Mouse (Mus musculus) kidney, embryonic 16.5 days (tissue): ENCODE data around the gene Ccpg1. TPM values are rescaled to one million over a fixed set of nuclear protein-coding genes. Genes with fewer than 3 reads are reported as not detected.
A peak's percentile ranks its signal among the peaks of the same experiment; 100 is the strongest.

Experiments used
- ATAC-seq: fragments of 200-750 bp; cut with Nextera tagmentation; 2 replicates; pipeline ENCODE4 v1.8.0; 2017; ENCODE audit warnings: moderate TSS enrichment; ENCODE audit not compliant: low FRiP score, low TSS enrichment
- H3K27ac ChIP-seq: fragments of 300-500 bp; sonication (generic); 2 replicates; pipeline ENCODE4 v1.5.1; 2014; ENCODE audit warnings: low read length
- H3K27me3 ChIP-seq: fragments of 300-500 bp; sonication (generic); 2 replicates; pipeline ENCODE4 v1.6.1; 2014; ENCODE audit warnings: low read length, control low read depth, mixed read lengths; ENCODE audit not compliant: insufficient read depth
- H3K36me3 ChIP-seq: fragments of 300-500 bp; sonication (generic); 2 replicates; pipeline ENCODE4 v1.6.1; 2014; ENCODE audit warnings: low read length, control low read depth, mixed read lengths; ENCODE audit not compliant: insufficient read depth
- H3K4me1 ChIP-seq: fragments of 300-500 bp; sonication (generic); 2 replicates; pipeline ENCODE4 v1.6.1; 2014; ENCODE audit warnings: low read length, control low read depth, mixed read lengths; ENCODE audit not compliant: insufficient read depth
- H3K4me2 ChIP-seq: fragments of 300-500 bp; sonication (generic); replicated peaks from 2 replicates; pipeline ENCODE4 v1.6.1; 2014; ENCODE audit warnings: low read depth, low read length
- H3K4me3 ChIP-seq: fragments of 300-500 bp; sonication (generic); 2 replicates; pipeline ENCODE4 v1.5.1; 2014; ENCODE audit warnings: mild to moderate bottlenecking, low read length
- H3K9ac ChIP-seq: fragments of 300-500 bp; sonication (generic); replicated peaks from 2 replicates; pipeline ENCODE4 v1.6.1; 2014; ENCODE audit warnings: low read length
- H3K9me3 ChIP-seq: fragments of 300-500 bp; sonication (generic); 2 replicates; pipeline ENCODE4 v1.6.1; 2016; ENCODE audit warnings: low read length, control low read depth
- WGBS: fragments of 180-500 bp; shearing (Covaris S2); extraction: QIAGEN DNeasy Blood & Tissue Kit; methylation state at CpG from one replicate; pipeline ENCODE4 v1.1.7; 2014; 5-methylcytosine and 5-hydroxymethylcytosine counted together
- polyA plus RNA-seq: library from polyadenylated mRNA; unstranded; fragments of >200 nt; fragmentation: Nextera tagmentation; extraction: Ambion mirVana; gene quantifications from 2 replicates; pipeline ENCODE4 v1.2.1, GENCODE M21; 2015

Ccpg1 gene
- polyA plus RNA-seq, 1 experiment from 2014 or later = 45.9 TPM

DNA sequence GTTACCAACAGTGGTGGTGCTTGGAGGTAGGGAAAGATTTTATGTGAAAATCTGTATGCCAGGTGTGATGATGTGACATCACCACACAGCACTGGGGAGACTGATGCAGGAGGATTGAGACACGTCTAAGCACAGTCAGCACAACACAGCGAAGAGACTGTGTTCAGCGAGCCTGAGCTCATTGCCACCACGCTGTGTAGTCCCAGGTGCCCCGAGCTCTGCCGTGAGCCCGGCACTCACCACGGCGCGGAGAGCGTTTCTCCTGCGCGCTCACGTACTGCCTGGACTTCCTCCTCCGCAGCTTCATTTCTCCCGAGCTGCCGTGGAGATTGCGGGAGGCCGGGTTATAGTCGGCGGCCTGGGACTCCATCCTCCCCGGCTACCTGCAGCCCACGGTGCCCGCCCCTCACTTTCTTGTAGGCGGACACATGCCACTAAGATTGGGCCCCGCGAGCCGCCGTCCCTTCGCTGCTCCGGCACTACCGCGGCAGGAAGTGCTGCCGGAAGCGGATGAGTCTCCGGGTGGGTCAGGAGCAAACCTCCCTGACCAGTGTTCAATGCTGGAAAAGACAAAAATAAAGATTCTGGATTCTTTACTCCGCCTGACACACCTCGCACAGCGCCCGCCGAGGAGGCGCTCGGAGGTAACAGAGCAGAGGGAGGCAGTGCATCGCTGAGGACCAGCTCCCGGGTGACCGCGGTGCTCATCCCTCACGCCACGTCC is 54.2 kb downstream of the Ccpg1 start:
- Histone ChIP-seq H3K9me3 (no peaks in the 10 kb centered on the region), H3K36me3 (peaks cover 7% of the 10 kb centered on the region; the same call in 1 of the 2 replicates), H3K4me1 (peaks cover 15% of the 10 kb centered on the region), H3K4me2 (peak overlapping the region; percentile 88), H3K27me3 (no peaks in the 10 kb centered on the region), H3K9ac (peak overlapping the region; percentile 92), H3K27ac (peak overlapping the region; percentile 81), H3K4me3 (peak overlapping the region; percentile 97)
- WGBS = under 1% methylated on average over 49 of the region's 49 CpGs
- peak; percentile 89 for ATAC-seq

DNA sequence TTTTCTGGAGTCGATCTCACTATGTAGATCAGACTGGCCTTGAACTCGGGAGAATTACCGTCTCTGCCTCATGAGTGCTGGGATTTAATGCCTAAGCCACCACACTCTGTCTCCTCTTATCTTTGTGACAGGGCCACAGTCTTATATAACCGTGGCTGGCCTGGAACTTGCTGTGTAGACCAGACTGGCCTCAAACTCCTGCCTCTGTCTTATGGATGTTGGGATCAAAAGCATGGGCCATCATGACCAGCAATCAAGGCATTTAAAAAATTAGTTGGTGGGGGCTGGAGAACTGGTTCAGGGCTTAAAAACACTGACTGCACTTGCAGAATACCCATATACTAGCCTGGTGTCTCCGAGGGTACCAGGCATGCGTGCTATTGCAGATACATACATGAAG is 54.9 kb downstream of the Ccpg1 start, which contains the start of gene Pigb:
Pigb (minus strand) TSS at position 299 of the 400 bp plus-strand sequence.
- no peak for ATAC-seq
- no peaks in the 10 kb centered on the region for H3K9me3 ChIP-seq
- peak within 1 kb of the TSS; percentile 81 for H3K27ac ChIP-seq
- H3K4me2 ChIP-seq = peak within 1 kb of the TSS; percentile 88
- peak within 1 kb of the TSS; percentile 97 for H3K4me3 ChIP-seq
- peaks cover 19% of the 10 kb centered on the region for H3K4me1 ChIP-seq
- no peaks in the 10 kb centered on the region for H3K27me3 ChIP-seq
- 28% methylated on average over 6 of the region's 6 CpGs for WGBS
- H3K36me3 ChIP-seq = 0 out of 2 replicates have a peak, but pooled peaks cover 4% of the 10 kb centered on the region
- peak within 1 kb of the TSS; percentile 92 for H3K9ac ChIP-seq

DNA sequence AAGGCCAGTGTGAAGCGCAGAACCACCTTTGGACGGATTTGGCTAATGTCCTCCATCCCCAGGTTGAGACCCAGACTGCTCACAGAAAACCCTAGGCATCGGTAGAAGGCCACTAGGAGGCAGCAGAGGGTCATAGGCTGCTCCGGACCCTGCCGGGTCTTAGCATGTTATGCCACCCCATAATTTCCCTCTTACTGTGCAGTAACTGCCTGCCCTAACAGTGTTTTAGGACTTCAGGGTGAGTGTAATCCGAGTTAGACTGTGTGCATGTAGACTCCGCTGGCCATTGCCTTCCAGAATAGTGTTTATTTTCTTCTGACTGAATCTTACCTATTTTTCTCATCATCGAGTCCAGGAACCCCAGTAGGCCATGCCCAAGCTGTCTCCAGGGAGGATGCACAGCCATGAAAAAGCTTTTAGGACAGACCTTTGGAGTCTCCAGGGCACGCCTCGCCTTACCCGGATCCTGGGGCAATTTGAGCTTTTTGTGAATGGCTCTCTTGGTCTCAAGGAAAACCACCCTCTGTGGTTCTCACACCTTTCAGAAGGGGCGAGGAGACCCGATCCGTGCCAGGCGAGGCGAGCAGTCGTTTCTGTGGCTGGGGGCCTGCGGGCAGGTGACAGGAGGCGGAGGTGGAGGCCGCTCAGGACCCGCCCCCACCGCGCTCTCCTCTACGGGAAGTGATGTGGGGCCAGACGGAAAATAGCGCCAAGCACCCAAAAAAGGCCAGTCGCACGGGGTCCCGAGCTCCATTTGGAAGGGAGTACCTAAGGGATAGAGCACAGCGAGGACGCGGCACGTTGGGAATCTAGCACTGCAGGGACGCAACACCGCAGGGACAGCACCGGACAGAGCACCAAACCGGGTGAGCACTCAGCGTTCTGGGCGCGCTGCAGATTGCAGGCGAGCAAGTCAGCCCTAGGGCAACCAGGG is 59.2 kb downstream of the Ccpg1 start, which contains the start of gene Rab27a:
Rab27a (plus strand) TSS at position 709 of the 934 bp plus-strand sequence.
- Histone ChIP-seq H3K4me1 (peaks cover 14% of the 10 kb centered on the region), H3K9me3 (no peaks in the 10 kb centered on the region), H3K4me2 (peak within 1 kb of the TSS; percentile 90), H3K4me3 (peak within 1 kb of the TSS; percentile 55), H3K36me3 (no peaks in the 10 kb centered on the region), H3K27me3 (no peaks in the 10 kb centered on the region), H3K27ac (no peak within 1 kb of the TSS), H3K9ac (peak within 1 kb of the TSS; percentile 70)
- 1% methylated on average over 41 of the region's 41 CpGs for WGBS
- peak; percentile 72 for ATAC-seq

- Histone ChIP-seq H3K27ac (no peak overlapping the region), H3K9ac (peak overlapping the region; percentile 70), H3K4me2 (peak overlapping the region; percentile 90), H3K4me3 (peak overlapping the region; percentile 55), H3K36me3 (no peaks in the 10 kb centered on the region), H3K4me1 (peaks cover 11% of the 10 kb centered on the region), H3K27me3 (no peaks in the 10 kb centered on the region), H3K9me3 (no peaks in the 10 kb centered on the region)
- 6% methylated on average over 7 of the region's 7 CpGs for WGBS
- ATAC-seq = no peak
Observed at GRCm38 (mm10) chr9:73045204-73045603, 60.0 kb downstream of the Ccpg1 start.

GRCm38 (mm10) chr9:73045711-73046110 is 60.5 kb downstream of the Ccpg1 start:
- no peaks in the 10 kb centered on the region for H3K36me3 ChIP-seq
- no peak overlapping the region; the same call in 1 of the 2 replicates for H3K4me3 ChIP-seq
- H3K4me2 ChIP-seq = peak overlapping the region; percentile 90
- H3K27ac ChIP-seq = no peak overlapping the region
- no peak for ATAC-seq
- H3K9ac ChIP-seq = no peak overlapping the region
- peaks cover 7% of the 10 kb centered on the region; the same call in 1 of the 2 replicates for H3K4me1 ChIP-seq
- H3K27me3 ChIP-seq = no peaks in the 10 kb centered on the region
- WGBS = 64% methylated on average over 10 of the region's 10 CpGs
- no peaks in the 10 kb centered on the region for H3K9me3 ChIP-seq

DNA sequence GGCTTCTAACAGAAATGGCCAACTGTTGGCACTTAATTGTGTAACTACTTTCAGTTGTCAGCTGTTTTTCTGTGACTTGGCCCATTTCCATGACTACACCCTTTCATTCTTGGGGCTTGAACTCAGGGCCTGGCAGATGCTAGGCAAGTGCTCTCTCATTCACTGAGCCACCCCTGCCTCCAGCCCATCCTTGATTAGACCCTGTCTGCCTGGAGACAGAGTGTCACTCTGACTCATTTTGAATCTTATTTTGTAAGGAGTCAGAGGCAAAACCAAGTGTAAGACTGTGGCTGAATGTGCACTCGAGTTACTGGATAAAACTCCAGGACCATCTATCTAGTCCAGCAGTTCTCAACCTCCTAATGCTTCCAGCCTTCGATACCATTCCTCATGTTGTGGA is 62.7 kb downstream of the Ccpg1 start:
- H3K27ac ChIP-seq = no peak overlapping the region
- ATAC-seq = no peak
- no peaks in the 10 kb centered on the region for H3K9me3 ChIP-seq
- H3K9ac ChIP-seq = no peak overlapping the region
- 93% methylated on average over 2 of the region's 2 CpGs for WGBS
- no peak overlapping the region for H3K4me2 ChIP-seq
- H3K36me3 ChIP-seq = no peaks in the 10 kb centered on the region
- peaks cover 7% of the 10 kb centered on the region; the same call in 1 of the 2 replicates for H3K4me1 ChIP-seq
- no peak overlapping the region for H3K4me3 ChIP-seq
- no peaks in the 10 kb centered on the region for H3K27me3 ChIP-seq

DNA sequence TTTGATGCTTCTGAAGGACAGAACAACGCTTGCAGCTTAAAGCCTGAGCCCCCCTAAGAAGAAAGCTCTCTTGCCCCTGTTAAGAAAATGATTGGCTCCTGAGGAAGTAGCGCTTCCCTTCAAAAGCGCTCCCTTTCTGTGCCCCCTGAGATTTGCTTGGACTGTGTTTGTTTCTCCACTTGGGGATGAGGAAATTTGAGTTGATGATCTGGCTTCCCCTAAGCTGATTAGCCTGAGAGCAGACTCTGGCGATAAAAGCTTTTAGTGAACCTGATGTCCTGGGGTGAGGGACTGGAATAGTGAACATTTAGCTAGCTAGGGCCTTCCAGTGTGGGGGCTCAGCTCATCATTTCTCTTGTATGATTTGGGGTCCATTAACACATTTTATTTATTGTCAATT is 63.7 kb downstream of the Ccpg1 start:
- H3K4me2 ChIP-seq = no peak overlapping the region
- no peak overlapping the region for H3K4me3 ChIP-seq
- no peaks in the 10 kb centered on the region for H3K27me3 ChIP-seq
- H3K9me3 ChIP-seq = no peaks in the 10 kb centered on the region
- 22% methylated on average over 4 of the region's 4 CpGs for WGBS
- no peak for ATAC-seq
- H3K36me3 ChIP-seq = no peaks in the 10 kb centered on the region
- H3K9ac ChIP-seq = no peak overlapping the region
- H3K4me1 ChIP-seq = peaks cover 7% of the 10 kb centered on the region; the same call in 1 of the 2 replicates
- no peak overlapping the region for H3K27ac ChIP-seq

DNA sequence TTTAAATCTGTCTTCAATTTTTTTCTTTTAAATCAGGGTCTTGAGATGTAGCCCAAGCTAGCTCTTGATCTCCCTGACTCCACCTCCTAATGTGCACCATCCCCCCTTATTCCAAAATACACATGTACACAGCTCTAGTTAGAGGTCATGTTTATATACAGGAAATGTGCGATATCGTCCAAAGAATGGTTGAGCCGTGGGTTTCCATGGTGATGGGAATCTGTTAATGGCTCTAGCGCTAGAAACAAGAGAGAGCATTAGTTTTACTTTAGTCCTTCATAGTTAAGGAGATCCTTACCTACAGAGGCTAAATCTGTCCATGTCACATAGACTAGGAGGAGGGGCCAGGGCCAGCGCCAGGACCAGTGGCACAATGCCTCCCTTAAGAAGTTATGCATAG is 64.6 kb downstream of the Ccpg1 start:
- Histone ChIP-seq H3K4me1 (no peaks in the 10 kb centered on the region), H3K27ac (no peak overlapping the region), H3K36me3 (no peaks in the 10 kb centered on the region), H3K4me2 (no peak overlapping the region), H3K27me3 (no peaks in the 10 kb centered on the region), H3K9me3 (no peaks in the 10 kb centered on the region), H3K9ac (no peak overlapping the region), H3K4me3 (no peak overlapping the region)
- ATAC-seq = no peak
- 61% methylated on average over 5 of the region's 5 CpGs for WGBS

- ATAC-seq = no peak
- Histone ChIP-seq H3K27ac (no peak overlapping the region), H3K4me1 (0 out of 2 replicates have a peak, but pooled peaks cover 5% of the 10 kb centered on the region), H3K36me3 (no peaks in the 10 kb centered on the region), H3K9me3 (no peaks in the 10 kb centered on the region), H3K4me2 (no peak overlapping the region), H3K9ac (no peak overlapping the region), H3K4me3 (no peak overlapping the region), H3K27me3 (no peaks in the 10 kb centered on the region)
- WGBS = 62% methylated on average over 8 of the region's 8 CpGs
Observed at GRCm38 (mm10) chr9:73050606-73051005, 65.4 kb downstream of the Ccpg1 start.
